19 mouse cellular contexts compared by ENCODE assay signal in the genomic region with DNA sequence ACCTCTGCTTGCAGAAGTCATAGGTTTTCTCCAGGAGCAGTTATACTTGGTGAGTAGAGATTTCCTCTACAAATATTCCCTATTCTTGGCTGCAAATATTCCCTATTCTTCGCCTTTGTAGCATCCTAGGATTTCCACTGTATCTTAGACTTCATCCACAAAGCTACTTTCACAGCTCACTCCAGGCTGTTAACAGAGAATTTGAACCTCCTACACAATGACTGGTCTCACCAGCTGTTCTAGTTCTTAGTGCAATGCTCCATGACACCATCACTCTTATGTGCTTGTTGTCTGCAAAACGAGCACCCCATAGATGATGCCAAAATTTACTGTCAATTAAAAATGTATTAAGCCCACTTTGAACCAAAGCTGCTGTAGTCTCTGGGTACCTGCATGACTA.
DNase-seq lines count a peak whose midpoint lies in the region.
"Had no signal": no experiment of that assay in that cellular context is flagged by ENCODE, and none has a peak within 500 bp of the region (broad histone marks: within the 10 kb centered on the region; RNA-seq: fewer than 3 reads in every experiment).

No protein-coding gene starts in this region.

- DNase-seq in layer of hippocampus, adult 18-20 months (ENCODE audit: low spot score in 2 of 2) = peak; percentile 7 to 64
- no peak for DNase-seq in layer of hippocampus, postnatal 25 days (ENCODE audit: extremely low spot score in 1 of 2, low spot score in 1 of 2)
- peak; percentile 21 to 26 for DNase-seq in right cerebral cortex, adult 2 months (ENCODE audit: low spot score in 2 of 2)
- DNase-seq in right cerebral cortex, postnatal 4 days = no peak
- DNase-seq in layer of hippocampus, adult 9-10 months (ENCODE audit: low spot score) = peak; percentile 16
- no peak for DNase-seq in gastrocnemius, postnatal 10 days
- DNase-seq: adrenal gland, postnatal 25 days; B cell, adult 2 months; cerebellum, adult 18-20 months; cerebellum, postnatal 10 days; gastrocnemius, adult 2 months; heart, adult 2 months; kidney, adult 11 months; kidney, postnatal 25 days; liver, embryonic 13.5 days; lung, adult 18-20 months; lung, postnatal 4 days; thymus, adult 2 months; thymus, postnatal 4 days had no signal

Comparison
In these comparisons a context has a peak if more than half of its experiments do, and no peak if none do; other contexts are left out.
1. DNase-seq: peak in layer of hippocampus, adult 18-20 months (2 of 2), right cerebral cortex, adult 2 months (2 of 2) and layer of hippocampus, adult 9-10 months (single experiment); none in layer of hippocampus, postnatal 25 days (0 of 2), right cerebral cortex, postnatal 4 days (single experiment) and gastrocnemius, postnatal 10 days (single experiment).